Mouse (Mus musculus) embryonic facial prominence, embryonic 13.5 days (tissue): ENCODE results near the gene Zfp972. TPM values are rescaled to one million over a fixed set of nuclear protein-coding genes. Genes with fewer than 3 reads are reported as not detected.
"Not testable (repeated sequence)": the region's sequence is repeated elsewhere in the genome, so short reads cannot be mapped to it uniquely, and the experiment has no call there.

Experiments used
- ATAC-seq: fragments of 200-750 bp; cut with Nextera tagmentation; 2 replicates; pipeline ENCODE4 v1.8.0; 2017; ENCODE audit warnings: low read depth; ENCODE audit not compliant: insufficient number of reproducible peaks, insufficient read depth, low FRiP score, low TSS enrichment
- H3K27ac ChIP-seq: fragments of 300-500 bp; sonication (generic); 2 replicates; pipeline ENCODE4 v1.5.1; 2015; ENCODE audit warnings: moderate library complexity, mild to moderate bottlenecking, inconsistent platforms
- H3K27me3 ChIP-seq: fragments of 300-500 bp; sonication (generic); 2 replicates; pipeline ENCODE4 v1.6.1; 2015; ENCODE audit warnings: mild to moderate bottlenecking, inconsistent platforms
- H3K36me3 ChIP-seq: fragments of 300-500 bp; sonication (generic); 2 replicates; pipeline ENCODE4 v1.6.1; 2015; ENCODE audit warnings: mild to moderate bottlenecking, inconsistent platforms
- H3K4me1 ChIP-seq: fragments of 300-500 bp; sonication (generic); 2 replicates; pipeline ENCODE4 v1.6.1; 2015; ENCODE audit warnings: inconsistent platforms
- H3K4me2 ChIP-seq: fragments of 300-500 bp; sonication (generic); 2 replicates; pipeline ENCODE4 v1.6.1; 2015; ENCODE audit warnings: moderate library complexity, mild to moderate bottlenecking, inconsistent platforms
- H3K4me3 ChIP-seq: fragments of 300-500 bp; sonication (generic); 2 replicates; pipeline ENCODE4 v1.5.1; 2015; ENCODE audit warnings: mild to moderate bottlenecking, inconsistent platforms
- H3K9ac ChIP-seq: fragments of 300-500 bp; sonication (generic); 2 replicates; pipeline ENCODE4 v1.6.1; 2015; ENCODE audit warnings: mild to moderate bottlenecking, inconsistent platforms
- H3K9me3 ChIP-seq: fragments of 300-500 bp; sonication (generic); 2 replicates; pipeline ENCODE4 v1.6.1; 2016; ENCODE audit warnings: inconsistent platforms
- WGBS: fragments of 180-500 bp; shearing (Covaris S2); methylation state at CpG from one replicate; pipeline ENCODE4 v1.1.7; 2015; ENCODE audit warnings: mixed read lengths; 5-methylcytosine and 5-hydroxymethylcytosine counted together
- polyA plus RNA-seq: library from polyadenylated mRNA; unstranded; fragments of >200 nt; fragmentation: Nextera tagmentation; extraction: Ambion mirVana; gene quantifications from 2 replicates; pipeline ENCODE4 v1.2.1, GENCODE M21; 2015

Gene Zfp972
- 0.67 and 1.4 TPM in 2 replicates for polyA plus RNA-seq

GRCm38 (mm10) chr2:177925563-177926103 lies at the start of gene Zfp972:
Gene Zfp972 (minus strand): TSS chr2:177925613.
- not testable (repeated sequence) for H3K9ac ChIP-seq, H3K4me3 ChIP-seq, H3K4me2 ChIP-seq, H3K27me3 ChIP-seq, H3K9me3 ChIP-seq, H3K27ac ChIP-seq, ATAC-seq, H3K36me3 ChIP-seq, H3K4me1 ChIP-seq
- 61% methylated on average over 3 of the region's 5 CpGs for WGBS

- H3K4me2 ChIP-seq, H3K4me1 ChIP-seq, H3K36me3 ChIP-seq, H3K4me3 ChIP-seq, H3K27ac ChIP-seq, H3K27me3 ChIP-seq, ATAC-seq, H3K9ac ChIP-seq, H3K9me3 ChIP-seq: not testable (repeated sequence)
- 72% methylated on average over 7 of the region's 7 CpGs for WGBS
Observed at GRCm38 (mm10) chr2:177974814-177975213, 49.4 kb upstream of the Zfp972 start.

GRCm38 (mm10) chr2:177957145-177957544 lies 31.7 kb upstream of the Zfp972 start, which contains the start of gene Gm14326:
Gene Gm14326 (minus strand): TSS chr2:177957297.
- peak within 1 kb of the TSS; percentile 50 for H3K4me2 ChIP-seq
- H3K36me3 ChIP-seq, ATAC-seq, H3K9me3 ChIP-seq, H3K4me1 ChIP-seq, H3K27me3 ChIP-seq, H3K27ac ChIP-seq: not testable (repeated sequence)
- WGBS, result 0% methylated on average over 7 of the region's 7 CpGs
- peak within 1 kb of the TSS; percentile 67 for H3K9ac ChIP-seq
- peak within 1 kb of the TSS; percentile 51 for H3K4me3 ChIP-seq

GRCm38 (mm10) chr2:177956734-177957133 lies 31.3 kb upstream of the Zfp972 start:
- under 1% methylated on average over 18 of the region's 18 CpGs for WGBS
- H3K9me3 ChIP-seq, H3K36me3 ChIP-seq, H3K27ac ChIP-seq, H3K27me3 ChIP-seq, H3K4me1 ChIP-seq, ATAC-seq: not testable (repeated sequence)
- H3K9ac ChIP-seq, result peak overlapping the region; percentile 67
- peak overlapping the region; percentile 50 for H3K4me2 ChIP-seq
- peak overlapping the region; percentile 51 for H3K4me3 ChIP-seq

GRCm38 (mm10) chr2:177903276-177903675 lies 22.1 kb downstream of the Zfp972 start:
- H3K9ac ChIP-seq, H3K4me3 ChIP-seq, ATAC-seq, H3K36me3 ChIP-seq, H3K27ac ChIP-seq, H3K9me3 ChIP-seq, H3K4me2 ChIP-seq, H3K27me3 ChIP-seq, H3K4me1 ChIP-seq: not testable (repeated sequence)
- WGBS, result 96% methylated on average over 4 of the region's 12 CpGs

GRCm38 (mm10) chr2:177898171-177898570 lies 27.2 kb downstream of the Zfp972 start:
- 75% methylated on average over 2 of the region's 3 CpGs for WGBS
- H3K9me3 ChIP-seq, H3K9ac ChIP-seq, H3K36me3 ChIP-seq, ATAC-seq, H3K4me1 ChIP-seq, H3K27me3 ChIP-seq, H3K4me3 ChIP-seq, H3K4me2 ChIP-seq, H3K27ac ChIP-seq: not testable (repeated sequence)

GRCm38 (mm10) chr2:177897046-177897578 lies 28.3 kb downstream of the Zfp972 start, which contains the start of gene Gm14327:
Gene Gm14327 (plus strand): TSS chr2:177897096.
- peak within 1 kb of the TSS; percentile 31 for H3K4me2 ChIP-seq
- not testable (repeated sequence) for ATAC-seq, H3K36me3 ChIP-seq, H3K4me1 ChIP-seq, H3K27me3 ChIP-seq, H3K9me3 ChIP-seq, H3K9ac ChIP-seq, H3K27ac ChIP-seq
- H3K4me3 ChIP-seq, result peak within 1 kb of the TSS; percentile 33
- WGBS, result 43% methylated on average over 8 of the region's 13 CpGs

GRCm38 (mm10) chr2:177887743-177888142 lies 37.7 kb downstream of the Zfp972 start:
- not testable (repeated sequence) for H3K9ac ChIP-seq, H3K4me2 ChIP-seq, ATAC-seq, H3K4me1 ChIP-seq, H3K36me3 ChIP-seq, H3K4me3 ChIP-seq, H3K27me3 ChIP-seq, H3K27ac ChIP-seq, H3K9me3 ChIP-seq
- 90% methylated on average over 14 of the region's 14 CpGs for WGBS

- not testable (repeated sequence) for ATAC-seq, H3K4me1 ChIP-seq, H3K36me3 ChIP-seq, H3K9me3 ChIP-seq, H3K9ac ChIP-seq, H3K4me3 ChIP-seq, H3K4me2 ChIP-seq, H3K27me3 ChIP-seq, H3K27ac ChIP-seq
- 85% methylated on average over 2 of the region's 2 CpGs for WGBS
Observed at GRCm38 (mm10) chr2:177862254-177862653, 63.2 kb downstream of the Zfp972 start.

Other genes with a start within 250 kb of the Zfp972 start
- 10.9 and 11.8 TPM in 2 replicates for gene Gm14322, start 166.3 kb downstream of the Zfp972 start, polyA plus RNA-seq
- 37.1 and 42.9 TPM in 2 replicates for gene Gm14325, start 85.3 kb downstream of the Zfp972 start, polyA plus RNA-seq
- gene Gm14327, start 28.5 kb downstream of the Zfp972 start, polyA plus RNA-seq, result 3.5 and 3.8 TPM in 2 replicates
- 19.3 and 19.9 TPM in 2 replicates for gene Gm14326, start 31.7 kb upstream of the Zfp972 start, polyA plus RNA-seq
- 12.1 and 13.6 TPM in 2 replicates for gene Zfp971, start 97.7 kb upstream of the Zfp972 start, polyA plus RNA-seq
- 20.4 and 22.0 TPM in 2 replicates for gene Zfp931, start 152.9 kb upstream of the Zfp972 start, polyA plus RNA-seq
- 2.5 and 3.1 TPM in 2 replicates for gene Phactr3, start 193.4 kb upstream of the Zfp972 start, polyA plus RNA-seq